Mouse (Mus musculus): ENCODE results near the gene Arntl2. TPM values are rescaled to one million over a fixed set of nuclear protein-coding genes. Genes with fewer than 3 reads are reported as not detected.
"Not testable (repeated sequence)": the region's sequence is repeated elsewhere in the genome, so short reads cannot be mapped to it uniquely, and the experiment has no call there.

Gene Arntl2
- polyA plus RNA-seq, 1 experiment from 2014 or later = 11.5 TPM

DNA sequence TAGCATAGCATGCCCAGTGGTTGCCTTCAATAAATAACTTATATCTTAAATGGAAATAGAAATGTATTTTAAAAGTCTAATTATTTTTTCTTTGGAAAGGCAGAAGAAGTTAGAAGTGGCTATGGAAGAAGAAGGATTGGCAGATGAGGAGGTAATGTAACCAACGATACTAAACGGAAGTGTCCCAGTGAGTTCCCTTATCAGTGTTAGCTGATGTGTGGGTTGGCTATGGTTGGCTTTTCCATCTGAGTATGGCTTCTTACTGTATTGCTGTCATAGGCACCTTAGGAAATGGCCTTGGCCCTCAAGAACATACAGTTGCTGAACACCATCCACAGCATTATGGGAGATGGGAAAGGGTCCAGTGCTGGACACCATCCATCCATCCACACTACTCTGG is 35.8 kb upstream of the Arntl2 start:
- Histone ChIP-seq H3K4me1 (no peaks in the 10 kb centered on the region), H3K27me3 (no peaks in the 10 kb centered on the region), H3K9me3 (replicated peaks) (no peaks in the 10 kb centered on the region), H3K36me3 (0 out of 2 replicates have a peak, but pooled peaks cover 5% of the 10 kb centered on the region), H3K4me2 (replicated peaks) (no peak overlapping the region), H3K4me3 (replicated peaks) (no peak overlapping the region), H3K27ac (replicated peaks) (no peak overlapping the region), H3K9ac (no peak overlapping the region)
- no peak for ATAC-seq (ENCODE audit: insufficient number of reproducible peaks, low FRiP score, low TSS enrichment, low read depth)
- 95% methylated on average over 2 of the region's 2 CpGs for WGBS

DNA sequence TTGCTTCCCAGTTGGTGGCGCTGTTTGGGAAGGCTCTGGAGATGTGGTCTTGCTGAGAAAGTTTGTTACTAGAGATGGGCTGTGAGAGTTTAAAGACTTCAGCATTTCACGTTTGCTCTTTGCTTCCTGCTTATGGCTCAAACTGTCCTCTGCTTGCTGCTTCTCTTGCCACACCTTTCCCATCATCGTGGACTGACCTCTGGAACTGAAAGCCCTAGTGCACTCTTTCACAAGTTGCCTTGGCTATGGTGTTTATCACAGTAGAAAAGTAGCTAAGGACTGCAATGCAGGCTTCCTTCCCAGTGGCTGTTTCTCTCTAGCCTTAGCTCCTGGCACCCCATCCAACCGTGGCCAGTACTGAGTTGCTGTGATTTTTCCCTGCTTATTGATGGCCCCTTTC is 35.1 kb upstream of the Arntl2 start:
- Histone ChIP-seq H3K36me3 (0 out of 2 replicates have a peak, but pooled peaks cover 5% of the 10 kb centered on the region), H3K27me3 (no peaks in the 10 kb centered on the region), H3K27ac (replicated peaks) (no peak overlapping the region), H3K9me3 (replicated peaks) (no peaks in the 10 kb centered on the region), H3K4me2 (replicated peaks) (no peak overlapping the region), H3K4me3 (replicated peaks) (no peak overlapping the region), H3K9ac (no peak overlapping the region), H3K4me1 (no peaks in the 10 kb centered on the region)
- ATAC-seq (ENCODE audit: insufficient number of reproducible peaks, low FRiP score, low TSS enrichment, low read depth) = no peak
- WGBS = 68% methylated on average over 4 of the region's 4 CpGs

DNA sequence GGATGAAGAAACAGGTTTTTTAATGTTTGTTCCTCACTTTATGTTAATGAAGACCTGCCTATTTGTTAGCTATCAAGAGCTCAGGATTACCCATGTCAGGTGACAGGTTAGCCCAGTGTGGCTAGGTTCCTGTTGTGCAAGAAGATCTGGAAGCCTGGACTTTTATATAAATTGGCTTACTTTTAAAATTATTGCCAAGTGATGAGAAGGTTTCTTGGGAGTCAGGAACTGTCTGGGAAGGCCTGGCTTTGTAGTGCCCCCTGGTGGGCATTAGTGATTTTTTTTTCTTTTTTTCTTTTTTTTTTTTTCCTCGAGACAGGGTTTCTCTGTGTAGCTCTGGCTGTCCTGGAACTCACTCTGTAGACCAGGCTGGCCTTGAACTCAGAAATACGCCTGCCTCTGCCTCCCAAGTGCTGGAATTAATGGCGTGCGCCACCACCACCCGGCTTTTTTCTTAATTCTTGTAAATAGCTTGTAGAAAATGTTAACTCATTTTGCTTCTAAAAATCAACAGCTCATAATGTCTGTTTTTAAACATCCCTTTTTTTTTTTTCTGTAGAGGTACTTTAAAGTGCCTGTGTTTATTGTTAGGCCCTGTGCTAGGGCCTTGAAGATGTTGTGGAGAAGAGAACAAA is 33.5 kb upstream of the Arntl2 start:
- Histone ChIP-seq H3K9ac (no peak overlapping the region), H3K4me1 (no peaks in the 10 kb centered on the region), H3K27me3 (no peaks in the 10 kb centered on the region), H3K9me3 (replicated peaks) (no peaks in the 10 kb centered on the region), H3K4me3 (replicated peaks) (no peak overlapping the region), H3K36me3 (peaks cover 10% of the 10 kb centered on the region; the same call in 1 of the 2 replicates), H3K27ac (replicated peaks) (no peak overlapping the region), H3K4me2 (replicated peaks) (no peak overlapping the region)
- no peak for ATAC-seq (ENCODE audit: insufficient number of reproducible peaks, low FRiP score, low TSS enrichment, low read depth)
- WGBS = 62% methylated on average over 5 of the region's 5 CpGs

DNA sequence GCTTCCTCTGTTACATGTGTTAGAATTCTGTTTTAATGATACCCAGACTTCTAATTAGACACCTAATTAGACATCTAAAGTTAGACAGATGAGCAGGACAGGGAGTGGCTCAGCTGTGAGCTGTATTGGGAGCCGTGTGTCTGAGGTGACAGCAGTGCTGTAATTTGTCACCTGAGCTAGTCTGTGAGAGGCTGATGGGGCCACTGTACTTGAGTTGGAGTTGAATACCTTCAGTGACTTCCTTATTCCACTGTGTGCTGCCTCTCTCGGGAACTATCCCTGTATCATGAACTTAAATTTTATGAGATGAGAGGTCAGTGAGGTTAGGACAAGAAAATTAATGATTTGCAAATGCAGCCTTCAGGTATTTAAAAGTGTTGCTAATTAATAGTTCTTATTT is 31.3 kb upstream of the Arntl2 start:
- H3K27ac ChIP-seq (replicated peaks) = no peak overlapping the region
- 49% methylated on average over 2 of the region's 2 CpGs for WGBS
- H3K27me3 ChIP-seq = no peaks in the 10 kb centered on the region
- ATAC-seq (ENCODE audit: insufficient number of reproducible peaks, low FRiP score, low TSS enrichment, low read depth) = no peak
- no peak overlapping the region for H3K4me3 ChIP-seq (replicated peaks)
- H3K36me3 ChIP-seq = peaks cover 27% of the 10 kb centered on the region; the same call in 1 of the 2 replicates
- H3K4me1 ChIP-seq = no peaks in the 10 kb centered on the region
- H3K4me2 ChIP-seq (replicated peaks) = no peak overlapping the region
- H3K9me3 ChIP-seq (replicated peaks) = no peaks in the 10 kb centered on the region
- H3K9ac ChIP-seq = no peak overlapping the region

DNA sequence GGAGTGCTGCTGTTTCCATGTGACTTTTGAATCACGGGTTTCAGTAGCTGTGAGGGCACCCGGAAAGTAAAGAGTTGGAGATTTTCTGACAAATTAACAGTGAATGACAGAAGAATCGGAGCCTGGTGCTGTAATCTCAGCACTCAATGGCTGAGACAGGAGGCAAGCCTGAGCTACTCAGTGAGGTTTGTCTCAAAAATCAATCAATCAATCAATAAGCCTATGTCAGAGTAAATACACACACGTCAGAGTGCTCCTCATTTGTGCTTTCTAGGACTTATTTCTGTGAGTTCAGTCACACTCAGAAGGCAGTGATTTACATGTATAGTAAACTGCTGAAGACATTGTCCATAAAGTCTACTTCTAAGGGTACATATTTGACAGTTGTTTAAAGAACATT is 30.6 kb upstream of the Arntl2 start:
- H3K9ac ChIP-seq = no peak overlapping the region
- no peak overlapping the region for H3K27ac ChIP-seq (replicated peaks)
- H3K4me1 ChIP-seq = no peaks in the 10 kb centered on the region
- H3K27me3 ChIP-seq = no peaks in the 10 kb centered on the region
- ATAC-seq (ENCODE audit: insufficient number of reproducible peaks, low FRiP score, low TSS enrichment, low read depth) = no peak
- H3K4me2 ChIP-seq (replicated peaks) = no peak overlapping the region
- H3K36me3 ChIP-seq = peaks cover 28% of the 10 kb centered on the region; the same call in 1 of the 2 replicates
- no peaks in the 10 kb centered on the region for H3K9me3 ChIP-seq (replicated peaks)
- H3K4me3 ChIP-seq (replicated peaks) = no peak overlapping the region
- WGBS = 82% methylated on average over 4 of the region's 4 CpGs

DNA sequence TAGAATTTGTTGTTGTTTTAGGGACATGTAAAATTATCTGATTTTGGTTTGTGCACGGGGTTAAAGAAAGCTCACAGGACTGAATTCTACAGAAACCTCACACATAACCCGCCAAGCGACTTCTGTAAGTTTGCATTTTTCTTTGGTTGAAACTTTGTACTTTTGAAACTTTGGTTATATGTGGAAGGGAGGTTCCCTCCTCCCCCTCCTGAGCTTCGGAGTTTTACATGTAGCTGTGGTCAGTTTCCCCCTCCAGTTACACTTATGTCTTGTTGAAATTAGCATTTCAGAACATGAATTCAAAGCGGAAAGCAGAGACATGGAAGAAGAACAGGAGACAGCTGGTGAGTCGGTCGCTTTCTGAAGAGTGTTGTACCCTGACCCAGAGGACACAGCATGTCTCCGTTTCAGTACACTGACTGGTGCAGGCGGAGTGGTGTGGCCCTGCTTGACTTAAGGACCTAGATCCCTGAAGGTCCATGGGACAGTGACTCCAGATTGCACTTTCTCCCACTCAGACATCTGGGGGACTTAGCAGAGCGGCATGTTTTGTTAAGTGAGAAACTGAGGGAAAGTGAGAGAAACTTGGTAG is 26.9 kb upstream of the Arntl2 start:
- H3K36me3 ChIP-seq = peaks cover 47% of the 10 kb centered on the region; the same call in 1 of the 2 replicates
- ATAC-seq (ENCODE audit: insufficient number of reproducible peaks, low FRiP score, low TSS enrichment, low read depth) = no peak
- WGBS = 89% methylated on average over 10 of the region's 10 CpGs

DNA sequence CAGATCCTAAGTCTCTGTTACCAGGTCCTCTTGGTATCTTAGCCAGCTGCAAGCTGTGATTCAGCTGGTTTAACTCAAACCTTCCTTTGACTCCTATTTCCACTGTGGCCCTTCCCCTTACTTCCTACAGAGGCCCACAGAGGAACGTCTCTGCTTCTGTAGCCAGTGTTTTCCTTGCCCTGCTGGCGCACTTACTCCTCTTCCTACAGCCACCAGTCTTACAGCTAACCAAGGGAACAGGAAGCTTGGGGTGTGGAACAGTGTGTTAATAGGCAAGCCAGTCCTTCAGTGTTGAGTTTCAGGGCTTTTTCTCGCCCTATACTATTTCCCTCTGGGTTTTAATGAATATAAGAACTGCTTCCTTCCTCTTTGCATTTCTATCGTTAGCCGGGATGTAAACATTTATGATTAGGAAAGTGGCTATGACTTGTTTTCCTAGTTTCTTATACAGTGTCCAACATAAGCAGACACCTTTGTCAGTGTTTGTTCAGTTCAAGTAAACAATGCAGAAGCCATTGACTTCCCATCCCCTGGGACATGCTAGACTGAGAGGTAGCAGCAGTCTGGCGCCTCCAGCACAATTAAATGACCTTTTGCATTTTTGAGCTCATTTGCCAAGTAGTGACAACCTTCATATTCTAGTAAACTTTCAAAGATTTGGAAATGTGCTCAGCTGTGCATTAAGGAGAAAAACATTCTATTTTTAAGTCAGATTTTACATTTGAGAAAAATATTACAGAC is 25.7 kb upstream of the Arntl2 start:
- no peak overlapping the region for H3K4me2 ChIP-seq (replicated peaks)
- H3K36me3 ChIP-seq = peaks cover 58% of the 10 kb centered on the region; the same call in 1 of the 2 replicates
- H3K4me1 ChIP-seq = no peaks in the 10 kb centered on the region
- WGBS = 60% methylated on average over 6 of the region's 6 CpGs
- no peak for ATAC-seq (ENCODE audit: insufficient number of reproducible peaks, low FRiP score, low TSS enrichment, low read depth)
- H3K27me3 ChIP-seq = no peaks in the 10 kb centered on the region
- H3K9ac ChIP-seq = no peak overlapping the region
- H3K27ac ChIP-seq (replicated peaks) = no peak overlapping the region
- H3K9me3 ChIP-seq (replicated peaks) = no peaks in the 10 kb centered on the region
- H3K4me3 ChIP-seq (replicated peaks) = no peak overlapping the region

More for the DNA sequence above, 26.9 kb upstream of the Arntl2 start:
- Histone ChIP-seq H3K4me1 (no peaks in the 10 kb centered on the region), H3K9ac (no peak overlapping the region), H3K9me3 (replicated peaks) (no peaks in the 10 kb centered on the region), H3K4me2 (replicated peaks) (no peak overlapping the region), H3K27me3 (no peaks in the 10 kb centered on the region), H3K4me3 (replicated peaks) (no peak overlapping the region), H3K27ac (replicated peaks) (no peak overlapping the region)

DNA sequence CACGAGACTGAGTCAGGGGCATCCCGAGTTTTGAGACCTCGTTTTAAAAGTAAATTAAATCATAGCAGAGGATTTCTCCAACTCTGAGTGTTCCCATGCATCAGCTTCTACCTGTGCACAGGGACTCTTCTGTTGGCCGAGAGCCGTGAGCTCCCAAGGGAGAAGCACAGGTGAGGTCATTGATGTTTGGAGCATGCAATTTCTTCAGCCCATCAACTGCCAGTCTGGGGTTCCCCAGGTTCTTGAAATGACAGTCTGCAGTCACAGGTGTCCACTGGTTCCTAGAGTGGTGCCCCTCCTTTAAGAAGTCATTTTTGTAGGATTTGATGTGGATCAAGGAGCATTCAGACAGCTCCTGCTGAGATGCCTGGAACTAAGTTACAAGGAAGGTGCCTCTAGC is 25.0 kb upstream of the Arntl2 start:
- H3K4me1 ChIP-seq = no peaks in the 10 kb centered on the region
- peaks cover 59% of the 10 kb centered on the region; the same call in 1 of the 2 replicates for H3K36me3 ChIP-seq
- no peaks in the 10 kb centered on the region for H3K27me3 ChIP-seq
- no peak overlapping the region for H3K9ac ChIP-seq
- H3K27ac ChIP-seq (replicated peaks) = no peak overlapping the region
- ATAC-seq (ENCODE audit: insufficient number of reproducible peaks, low FRiP score, low TSS enrichment, low read depth) = no peak
- no peak overlapping the region for H3K4me2 ChIP-seq (replicated peaks)
- WGBS = 81% methylated on average over 5 of the region's 5 CpGs
- no peaks in the 10 kb centered on the region for H3K9me3 ChIP-seq (replicated peaks)
- no peak overlapping the region for H3K4me3 ChIP-seq (replicated peaks)

DNA sequence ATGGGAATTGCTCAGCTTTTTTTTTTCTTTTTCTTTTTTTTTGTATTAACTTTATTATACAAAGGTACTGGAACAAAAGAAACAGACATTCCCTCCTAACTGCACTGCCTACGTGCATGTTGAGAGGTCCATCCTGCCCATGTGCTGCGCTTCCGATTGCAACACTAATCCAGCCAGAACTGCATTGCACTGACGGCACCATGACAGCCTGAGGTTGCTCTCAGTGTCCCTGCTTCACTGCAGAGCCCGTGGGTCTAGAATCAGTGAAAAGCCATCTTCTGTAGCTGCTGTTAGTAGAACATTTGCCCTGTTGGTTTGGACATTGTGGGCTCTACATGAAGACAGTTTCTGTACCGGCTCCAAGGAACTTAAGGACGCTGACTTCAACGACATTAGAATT is 20.0 kb upstream of the Arntl2 start:
- H3K4me3 ChIP-seq (replicated peaks); H3K9me3 ChIP-seq (replicated peaks); H3K4me2 ChIP-seq (replicated peaks); ATAC-seq (ENCODE audit: insufficient number of reproducible peaks, low FRiP score, low TSS enrichment, low read depth); H3K4me1 ChIP-seq; H3K9ac ChIP-seq; H3K27ac ChIP-seq (replicated peaks); H3K27me3 ChIP-seq: not testable (repeated sequence)
- 82% methylated on average over 8 of the region's 8 CpGs for WGBS
- peaks cover 39% of the 10 kb centered on the region; the same call in 1 of the 2 replicates for H3K36me3 ChIP-seq

DNA sequence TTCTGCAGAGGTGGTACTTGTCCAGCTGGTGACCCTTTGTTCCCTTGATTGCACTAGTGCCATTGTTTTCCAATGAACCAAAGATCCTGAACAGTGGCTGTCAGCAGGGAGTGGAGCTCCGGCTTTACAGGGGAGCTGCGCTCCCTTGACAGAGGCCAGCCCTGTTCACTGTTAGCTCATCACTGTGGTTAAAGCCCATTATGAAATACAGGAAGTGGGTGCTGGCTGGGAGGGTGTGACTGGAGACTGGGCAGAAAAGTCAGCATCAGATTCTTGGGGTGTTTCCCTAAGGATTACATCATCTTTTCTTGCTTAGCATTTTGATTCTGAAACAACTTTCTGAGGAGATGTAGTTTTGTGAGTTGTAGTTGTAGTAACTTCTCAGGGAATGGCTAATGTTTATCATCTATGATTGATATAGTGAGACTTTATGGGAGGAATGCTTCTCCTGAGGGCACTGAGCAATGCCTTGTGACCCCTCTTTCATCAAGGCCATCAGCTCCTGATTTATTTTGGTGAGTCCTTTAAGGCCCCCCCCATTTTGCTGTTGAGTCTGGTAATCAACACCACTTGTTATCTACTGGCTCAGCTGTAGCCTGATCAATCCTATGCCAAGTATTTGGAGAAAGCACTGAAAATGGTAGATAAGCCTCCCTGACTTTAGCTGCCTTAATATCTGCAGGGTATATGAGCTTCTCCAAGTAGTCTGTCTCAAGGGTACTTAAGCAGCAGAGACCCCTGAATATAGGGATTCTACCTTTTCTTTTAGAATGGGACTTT is 19.1 kb upstream of the Arntl2 start:
- 44% methylated on average over 2 of the region's 2 CpGs for WGBS
- no peaks in the 10 kb centered on the region for H3K27me3 ChIP-seq
- no peaks in the 10 kb centered on the region for H3K9me3 ChIP-seq (replicated peaks)
- ATAC-seq (ENCODE audit: insufficient number of reproducible peaks, low FRiP score, low TSS enrichment, low read depth) = no peak
- no peak overlapping the region for H3K4me3 ChIP-seq (replicated peaks)
- no peak overlapping the region for H3K27ac ChIP-seq (replicated peaks)
- no peak overlapping the region for H3K4me2 ChIP-seq (replicated peaks)
- H3K4me1 ChIP-seq = no peaks in the 10 kb centered on the region
- H3K36me3 ChIP-seq = peaks cover 31% of the 10 kb centered on the region; the same call in 1 of the 2 replicates
- no peak overlapping the region for H3K9ac ChIP-seq

DNA sequence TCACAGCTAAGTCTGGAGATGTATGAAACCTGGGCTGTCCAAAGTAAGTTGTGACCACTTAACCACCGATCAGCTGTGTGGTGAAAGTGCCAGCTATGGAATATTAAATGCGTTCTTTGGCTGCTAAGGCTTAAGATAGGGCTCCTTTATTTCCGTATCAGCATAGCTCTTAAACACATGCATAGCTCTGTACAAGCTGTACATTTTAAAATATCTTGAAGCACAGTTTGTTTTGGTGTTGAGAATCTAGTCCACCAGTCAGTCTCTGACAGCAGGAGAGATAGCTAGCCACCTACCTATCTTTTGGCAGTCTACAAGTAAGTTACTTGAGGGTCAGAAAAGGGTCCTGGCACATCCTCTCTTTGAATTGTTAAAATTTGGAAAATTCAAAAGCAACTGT is 17.8 kb upstream of the Arntl2 start:
- H3K27me3 ChIP-seq = no peaks in the 10 kb centered on the region
- H3K9me3 ChIP-seq (replicated peaks) = no peaks in the 10 kb centered on the region
- H3K27ac ChIP-seq (replicated peaks) = no peak overlapping the region
- no peak overlapping the region for H3K4me2 ChIP-seq (replicated peaks)
- no peak overlapping the region for H3K4me3 ChIP-seq (replicated peaks)
- H3K4me1 ChIP-seq = no peaks in the 10 kb centered on the region
- no peak for ATAC-seq (ENCODE audit: insufficient number of reproducible peaks, low FRiP score, low TSS enrichment, low read depth)
- no peak overlapping the region for H3K9ac ChIP-seq
- WGBS = 92% methylated on average over 3 of the region's 3 CpGs
- peaks cover 28% of the 10 kb centered on the region; the same call in 1 of the 2 replicates for H3K36me3 ChIP-seq
